Mouse (Mus musculus): ENCODE data around the gene Tmem156.
A peak's percentile ranks its signal among the peaks of the same experiment; 100 is the strongest.

The Tmem156 gene

GRCm38 (mm10) chr5:65096805-65097204 lies 4.9 kb upstream of the Tmem156 start:
- no peak for DNase-seq

GRCm38 (mm10) chr5:65096082-65096481 lies 4.2 kb upstream of the Tmem156 start:
- no peak for DNase-seq

DNA sequence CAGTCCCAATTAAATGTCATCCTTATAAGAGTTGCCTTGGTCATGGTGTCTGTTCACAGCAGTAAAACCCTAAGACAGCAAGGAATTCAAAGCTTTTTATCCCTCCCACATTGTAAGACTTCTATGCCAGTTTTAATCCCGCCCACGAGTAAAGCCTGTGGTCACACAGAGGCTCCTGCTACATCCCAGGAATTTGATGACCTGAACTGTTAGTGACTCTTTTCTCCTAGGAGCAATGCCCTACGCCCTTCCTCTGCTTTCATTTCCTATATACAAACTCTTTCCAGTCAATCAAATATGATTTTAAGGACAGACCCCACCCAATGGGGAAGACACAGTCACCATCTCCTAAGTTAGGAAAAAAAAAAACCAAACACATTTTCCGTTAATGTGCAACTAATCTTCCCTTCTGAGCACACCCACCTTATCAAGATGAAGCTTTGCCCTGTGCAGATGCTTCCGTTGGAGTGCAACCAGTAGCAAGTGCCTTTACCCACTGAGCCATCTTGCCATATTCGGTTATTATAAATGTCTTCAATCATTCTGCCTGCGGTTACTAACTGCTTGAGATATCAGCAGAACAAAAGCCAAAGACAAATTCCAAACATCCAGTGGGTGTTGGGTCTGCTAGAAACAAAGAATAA lies 3.1 kb upstream of the Tmem156 start:
- DNase-seq: no peak

- DNase-seq: no peak
These were observed 1.8 kb upstream of the Tmem156 start for GRCm38 (mm10) chr5:65093769-65094168.

DNA sequence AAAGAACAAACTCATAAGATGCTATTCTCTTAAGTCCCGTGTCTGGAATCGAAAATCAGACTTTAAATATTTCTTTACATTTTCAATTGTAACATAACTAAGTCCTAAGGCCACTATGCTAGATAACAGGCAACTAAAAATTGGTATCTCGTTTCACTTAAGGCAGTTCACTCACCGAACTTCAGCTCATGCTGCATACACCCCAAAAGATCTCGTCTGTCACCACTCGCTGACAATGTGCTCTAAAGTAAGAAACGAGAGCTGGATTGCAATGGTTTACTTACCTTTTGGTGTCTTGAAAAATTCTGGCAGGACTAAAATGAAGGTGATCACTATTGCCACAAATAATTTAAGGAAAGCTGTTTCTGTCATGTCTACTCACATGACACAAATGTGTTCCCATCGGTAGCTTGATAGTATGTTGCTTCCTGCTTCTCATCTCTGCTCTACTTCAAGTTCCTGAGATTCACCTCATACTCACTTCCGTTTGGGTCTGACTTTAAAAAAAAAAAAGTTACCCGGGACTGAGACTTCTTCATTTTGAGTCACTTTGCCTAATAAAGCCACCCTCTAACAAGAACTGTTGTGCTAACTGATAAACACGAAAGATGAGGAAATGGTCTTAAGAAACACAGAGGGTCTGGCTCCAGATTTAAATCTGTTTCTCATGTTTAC lies 611 bp downstream of the Tmem156 start:
- DNase-seq: no peak

DNA sequence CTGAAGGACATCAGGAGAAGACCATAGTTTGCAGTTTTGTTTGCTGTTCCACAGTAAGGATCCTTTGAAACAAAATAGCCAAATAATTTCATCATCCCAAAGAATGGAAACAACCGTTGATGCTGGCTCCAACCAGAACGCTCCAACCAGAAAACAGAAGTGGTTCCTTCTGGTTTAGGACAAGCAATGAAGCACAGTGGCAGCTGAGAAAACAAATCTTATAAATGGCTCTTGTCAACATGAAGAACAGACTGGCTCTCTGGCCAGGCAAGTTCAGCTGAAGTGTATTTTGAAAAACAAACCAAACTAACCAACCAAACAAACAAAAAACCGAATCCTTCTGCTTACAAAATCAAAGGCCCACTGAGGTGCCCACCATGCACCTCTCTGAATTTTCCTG lies 2.2 kb downstream of the Tmem156 start:
- no peak for DNase-seq

GRCm38 (mm10) chr5:65086522-65086921 lies 5.4 kb downstream of the Tmem156 start:
- peak; percentile 86 for DNase-seq

DNA sequence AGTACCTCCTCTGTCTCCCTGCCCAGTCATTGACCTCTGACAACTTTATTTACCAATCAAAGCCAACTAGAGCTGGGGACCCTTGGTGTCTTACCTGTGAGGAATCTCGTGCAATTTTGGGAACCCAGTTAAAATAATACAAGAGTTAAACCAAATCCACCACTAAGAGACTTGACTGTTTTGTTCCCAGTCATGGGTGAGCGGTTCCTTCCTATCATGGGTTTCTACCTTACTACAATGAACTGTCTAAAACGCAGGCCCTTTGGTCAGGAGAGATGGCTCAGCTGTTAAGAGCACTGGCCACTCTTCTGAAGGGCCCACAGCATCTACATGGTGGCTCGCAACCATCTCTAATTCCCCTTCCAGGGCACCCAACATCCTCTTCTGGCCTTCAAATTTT lies 10.1 kb downstream of the Tmem156 start:
- DNase-seq: peak in 1 of 2 experiments; percentile 62

DNA sequence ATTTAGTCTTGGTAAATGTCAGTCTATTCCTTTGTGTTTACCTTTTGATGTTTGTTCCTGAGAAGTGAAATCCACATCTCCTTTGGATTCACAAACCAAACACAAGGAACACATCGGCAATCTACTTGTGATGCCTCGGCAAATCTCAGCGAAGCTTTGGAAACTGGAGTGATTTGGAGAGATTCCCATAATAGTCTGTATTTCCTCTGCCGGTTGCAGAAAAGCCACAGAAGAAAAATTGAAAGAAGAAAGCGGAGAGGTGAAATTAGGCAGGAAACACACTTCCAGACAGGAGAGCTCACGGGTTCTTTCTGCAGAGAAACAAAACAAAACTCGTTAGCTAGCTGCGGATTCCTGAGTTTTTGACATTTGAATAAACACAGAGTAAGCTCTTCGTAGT lies 12.1 kb downstream of the Tmem156 start:
- DNase-seq: peak in 1 of 2 experiments; percentile 20

- DNase-seq: no peak
These were observed 13.9 kb downstream of the Tmem156 start for GRCm38 (mm10) chr5:65078081-65078480.

- no peak for DNase-seq
These were observed 15.2 kb downstream of the Tmem156 start for GRCm38 (mm10) chr5:65076748-65077147.

GRCm38 (mm10) chr5:65076087-65076486 lies 15.8 kb downstream of the Tmem156 start:
- no peak for DNase-seq

- DNase-seq: peak in 1 of 2 experiments; percentile 67
These were observed 17.2 kb downstream of the Tmem156 start for GRCm38 (mm10) chr5:65074693-65075092.

DNA sequence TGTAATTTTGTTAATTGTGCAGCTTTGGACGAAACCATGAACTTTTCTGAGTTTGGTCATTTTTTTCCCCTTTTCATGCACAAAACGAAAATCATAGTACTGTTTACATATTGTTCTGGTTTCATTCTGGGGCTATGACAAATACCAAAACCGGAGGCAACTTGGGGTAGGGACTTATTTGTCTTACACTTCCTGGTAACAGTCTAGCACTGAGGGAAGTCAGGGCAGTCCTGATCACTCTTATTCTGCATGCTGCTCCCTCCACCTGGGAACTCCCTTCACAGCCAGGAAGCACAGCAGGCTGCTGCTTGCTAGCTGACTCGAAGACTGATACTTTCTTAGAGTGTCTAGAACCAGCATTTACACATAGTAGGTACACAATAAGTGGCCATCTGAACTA lies 18.7 kb downstream of the Tmem156 start:
- no peak for DNase-seq

DNA sequence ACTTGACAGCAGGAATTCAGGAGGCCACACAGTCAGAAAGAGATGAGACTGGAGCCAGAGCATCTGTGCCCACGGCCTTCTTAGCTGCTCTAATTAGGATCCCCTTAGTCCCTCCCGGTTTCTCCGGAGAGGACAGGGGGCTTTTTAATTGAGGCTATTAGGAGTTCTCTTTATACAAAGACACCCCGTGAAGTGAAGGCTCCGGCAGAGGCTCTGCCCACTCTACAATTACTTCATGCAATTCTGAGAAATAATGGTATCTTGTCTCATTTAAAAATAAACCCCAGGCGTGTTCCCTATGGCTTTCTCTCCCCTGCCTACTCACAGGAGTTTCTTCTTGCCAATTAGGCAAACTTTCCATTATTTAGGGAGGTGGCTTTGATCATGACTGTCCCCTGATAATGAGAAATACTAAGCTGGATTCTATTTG lies 20.2 kb downstream of the Tmem156 start:
- no peak for DNase-seq

DNA sequence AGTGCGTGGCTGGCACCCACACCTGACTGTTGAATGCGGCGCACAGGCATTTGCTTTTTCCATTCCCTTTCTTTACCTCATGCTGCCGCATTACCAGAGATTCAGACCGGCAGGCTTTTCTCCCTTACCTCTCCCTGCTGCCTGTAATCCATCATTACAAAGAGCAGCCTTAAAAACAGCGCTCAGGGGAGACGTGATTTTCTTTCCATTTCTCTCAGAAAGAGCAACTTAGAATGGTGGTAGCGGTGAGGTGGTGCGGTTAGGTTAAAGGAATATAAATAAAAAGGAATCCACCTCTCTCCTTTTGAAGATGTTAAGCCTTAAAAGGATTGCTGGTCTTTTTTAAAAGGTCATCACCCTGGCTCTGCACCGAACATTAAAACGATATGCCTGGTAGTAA lies 22.1 kb downstream of the Tmem156 start:
- DNase-seq: no peak

GRCm38 (mm10) chr5:65068166-65068565 lies 23.8 kb downstream of the Tmem156 start:
- DNase-seq: no peak

GRCm38 (mm10) chr5:65063266-65063665 lies 28.7 kb downstream of the Tmem156 start:
- no peak for DNase-seq

GRCm38 (mm10) chr5:65062236-65062635 lies 29.7 kb downstream of the Tmem156 start:
- DNase-seq: no peak

DNA sequence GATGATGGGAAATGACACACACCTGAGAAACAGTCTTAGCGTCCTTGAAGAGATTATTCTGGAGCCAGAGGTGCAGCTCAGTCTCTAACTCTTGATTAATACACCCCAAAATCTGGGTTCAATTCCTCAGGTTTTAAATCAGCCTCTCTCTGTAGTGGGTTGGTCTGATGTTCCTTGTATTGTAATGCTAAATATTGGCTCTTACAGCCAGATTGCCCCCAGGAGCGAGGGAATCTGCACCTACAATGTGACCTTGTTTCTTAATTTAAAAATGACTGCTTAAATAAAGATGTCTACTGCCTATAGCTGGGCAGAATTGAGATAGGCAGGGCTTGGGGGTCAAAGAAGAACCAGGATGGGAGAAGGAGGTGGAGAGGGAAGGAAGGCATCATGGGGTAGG lies 32.1 kb downstream of the Tmem156 start:
- DNase-seq: no peak

DNA sequence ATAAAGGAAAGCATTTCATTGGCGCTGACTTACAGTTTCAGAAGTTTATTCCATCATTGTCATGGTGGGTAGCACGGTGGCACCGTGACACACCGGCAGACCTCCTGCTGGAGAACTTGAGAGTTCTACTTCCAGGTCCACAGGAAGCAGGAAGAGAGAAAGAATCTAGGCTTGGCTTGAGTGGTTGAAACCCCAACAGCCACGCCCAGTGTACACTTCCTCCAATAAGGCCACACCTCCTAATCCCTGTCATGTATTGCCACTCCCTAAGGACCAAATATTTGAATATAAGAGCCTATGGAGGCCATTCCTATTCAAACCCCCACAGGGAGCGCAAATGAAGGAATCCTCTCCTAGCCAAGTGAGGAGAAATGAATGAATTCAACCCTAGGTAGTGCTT lies 34.3 kb downstream of the Tmem156 start:
- DNase-seq: no peak

GRCm38 (mm10) chr5:65051513-65051912 lies 40.4 kb downstream of the Tmem156 start:
- DNase-seq: no peak

DNA sequence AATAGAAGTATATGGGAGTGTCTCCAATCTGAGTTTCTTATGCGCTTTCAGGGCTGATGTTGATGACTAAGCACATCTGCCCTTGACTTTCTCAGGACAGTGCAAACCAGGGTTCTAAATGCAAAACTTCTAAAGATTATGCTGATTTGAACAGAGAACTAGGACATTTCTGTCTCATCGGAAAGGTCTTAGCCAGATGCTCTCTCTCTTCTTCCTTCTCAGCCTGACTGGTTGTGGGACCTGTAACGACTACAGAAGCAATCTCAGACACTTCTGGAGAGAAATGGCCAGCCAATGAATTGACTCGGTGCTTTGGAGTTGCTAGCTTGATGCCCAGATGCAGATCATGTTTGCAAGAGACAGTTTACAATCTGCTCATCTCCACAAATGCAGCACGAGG lies 42.1 kb downstream of the Tmem156 start:
- DNase-seq: no peak

DNA sequence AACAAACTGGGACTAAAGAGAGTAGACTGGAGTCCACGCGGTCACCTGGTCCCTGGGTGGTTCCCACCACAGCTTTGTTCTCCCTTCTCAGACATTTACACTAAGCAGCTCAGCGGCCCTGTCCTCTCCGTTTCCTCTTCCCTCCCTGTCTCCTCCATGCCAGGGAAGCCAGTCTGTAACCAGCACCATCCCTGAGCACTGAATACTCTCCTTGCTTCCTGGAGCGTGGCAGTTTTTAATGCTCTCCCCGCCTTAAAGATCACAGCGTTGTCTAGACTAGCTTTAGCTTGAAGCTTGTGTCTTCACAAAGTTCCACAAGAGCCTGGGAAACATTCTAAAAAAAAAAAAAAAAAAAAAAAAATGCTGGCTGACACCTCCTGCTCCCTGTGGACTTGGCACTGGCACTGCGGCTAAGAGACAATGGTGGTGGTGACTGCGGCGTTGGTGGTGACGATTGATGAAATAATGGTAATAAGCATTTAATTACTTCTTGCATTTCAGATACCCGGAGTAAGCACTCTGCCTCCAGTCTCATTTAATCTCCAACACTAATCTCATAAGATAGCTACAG lies 44.6 kb downstream of the Tmem156 start:
- DNase-seq: peak in 1 of 2 experiments; percentile 10

Data from kidney, postnatal 36 days (tissue).